Mouse (Mus musculus): Measurements from ENCODE around the gene Apod. TPM values are rescaled to one million over a fixed set of nuclear protein-coding genes. Genes with fewer than 3 reads are reported as not detected.
"Not testable (repeated sequence)": the region's sequence is repeated elsewhere in the genome, so short reads cannot be mapped to it uniquely, and the experiment has no call there.

Apod gene
- polyA plus RNA-seq, 1 experiment from 2014 or later, result 56.2 TPM

- WGBS, result 79% methylated on average over 3 of the region's 3 CpGs
- H3K4me3 ChIP-seq; ATAC-seq (replicated peaks); H3K36me3 ChIP-seq; H3K9ac ChIP-seq (replicated peaks); H3K27me3 ChIP-seq; H3K27ac ChIP-seq (replicated peaks); H3K9me3 ChIP-seq; H3K4me1 ChIP-seq; H3K4me2 ChIP-seq (replicated peaks): not testable (repeated sequence)
Measured at GRCm38 (mm10) chr16:31319723-31320122, 5.1 kb upstream of the Apod start.

GRCm38 (mm10) chr16:31319316-31319715, 4.7 kb upstream of the Apod start:
- Histone ChIP-seq H3K27me3 (no peaks in the 10 kb centered on the region), H3K27ac (replicated peaks) (no peak overlapping the region), H3K36me3 (no peaks in the 10 kb centered on the region), H3K4me2 (replicated peaks) (no peak overlapping the region), H3K4me1 (no peaks in the 10 kb centered on the region), H3K4me3 (no peak overlapping the region), H3K9ac (replicated peaks) (no peak overlapping the region), H3K9me3 (no peaks in the 10 kb centered on the region)
- no peak for ATAC-seq (replicated peaks)
- 72% methylated on average over 4 of the region's 4 CpGs for WGBS

GRCm38 (mm10) chr16:31318418-31318817, 3.8 kb upstream of the Apod start:
- WGBS, result 79% methylated on average over 2 of the region's 2 CpGs
- no peaks in the 10 kb centered on the region for H3K27me3 ChIP-seq
- no peak overlapping the region for H3K4me2 ChIP-seq (replicated peaks)
- no peaks in the 10 kb centered on the region for H3K36me3 ChIP-seq
- H3K9ac ChIP-seq (replicated peaks), result no peak overlapping the region
- no peak overlapping the region for H3K27ac ChIP-seq (replicated peaks)
- no peak overlapping the region for H3K4me3 ChIP-seq
- no peak for ATAC-seq (replicated peaks)
- H3K9me3 ChIP-seq, result no peaks in the 10 kb centered on the region
- no peaks in the 10 kb centered on the region for H3K4me1 ChIP-seq

- not testable (repeated sequence) for H3K4me2 ChIP-seq (replicated peaks); H3K36me3 ChIP-seq; ATAC-seq (replicated peaks); H3K4me3 ChIP-seq; H3K9me3 ChIP-seq; H3K27me3 ChIP-seq; H3K27ac ChIP-seq (replicated peaks); H3K9ac ChIP-seq (replicated peaks); H3K4me1 ChIP-seq
- WGBS, result 72% methylated on average over 12 of the region's 12 CpGs
Measured at GRCm38 (mm10) chr16:31316246-31317143, 1.9 kb upstream of the Apod start.

DNA sequence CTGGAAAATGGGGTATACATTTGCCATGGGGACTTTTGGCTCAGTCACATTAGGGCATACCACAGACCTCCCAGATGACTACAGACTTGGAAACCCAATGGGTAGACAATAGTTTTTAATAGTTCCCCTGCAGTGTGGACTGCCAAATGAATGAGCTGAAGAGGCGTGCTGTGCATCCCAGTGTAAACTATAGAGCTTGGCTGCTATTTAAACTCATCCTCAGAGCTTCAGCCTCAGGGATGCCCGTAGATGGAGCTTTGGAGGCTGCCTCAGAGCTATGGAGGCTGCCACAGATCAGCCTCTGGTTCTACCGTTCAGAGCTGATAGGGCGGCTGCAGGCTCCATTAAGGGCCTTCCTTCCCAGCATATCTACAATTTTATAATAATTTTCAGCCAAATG, 686 bp upstream of the Apod start:
- Histone ChIP-seq H3K4me1 (no peaks in the 10 kb centered on the region), H3K9me3 (no peaks in the 10 kb centered on the region), H3K4me2 (replicated peaks) (no peak overlapping the region), H3K27ac (replicated peaks) (0 out of 2 replicates have a peak overlapping the region, but pooled peaks have one; percentile 1), H3K36me3 (no peaks in the 10 kb centered on the region), H3K27me3 (no peaks in the 10 kb centered on the region), H3K9ac (replicated peaks) (no peak overlapping the region), H3K4me3 (no peak overlapping the region)
- ATAC-seq (replicated peaks), result no peak
- 70% methylated on average over 4 of the region's 4 CpGs for WGBS

DNA sequence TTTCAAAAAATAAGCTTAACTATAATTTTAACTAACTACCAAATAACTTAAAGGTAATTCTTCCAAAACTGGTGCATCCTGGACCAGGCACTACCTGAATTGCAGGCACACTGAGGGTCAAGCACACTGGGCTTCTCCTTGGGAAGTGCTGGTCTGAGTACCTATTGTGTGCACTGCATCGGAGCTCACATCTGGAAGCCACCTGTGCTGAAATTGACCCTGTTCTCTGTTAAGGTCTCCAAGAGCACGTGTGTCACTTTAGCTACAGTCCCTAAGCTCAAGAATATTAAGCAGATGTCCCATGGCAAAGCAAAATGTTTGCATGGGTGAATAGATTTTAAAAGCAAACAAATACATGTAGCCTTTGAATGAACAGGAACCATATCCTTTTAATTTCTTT, 997 bp downstream of the Apod start:
- ATAC-seq (replicated peaks), result no peak
- H3K4me1 ChIP-seq, result no peaks in the 10 kb centered on the region
- H3K4me3 ChIP-seq, result no peak overlapping the region
- WGBS, result 67% methylated on average over 2 of the region's 2 CpGs
- H3K27me3 ChIP-seq, result no peaks in the 10 kb centered on the region
- no peak overlapping the region for H3K9ac ChIP-seq (replicated peaks)
- no peak overlapping the region for H3K27ac ChIP-seq (replicated peaks)
- H3K4me2 ChIP-seq (replicated peaks), result no peak overlapping the region
- no peaks in the 10 kb centered on the region for H3K36me3 ChIP-seq
- no peaks in the 10 kb centered on the region for H3K9me3 ChIP-seq

GRCm38 (mm10) chr16:31312296-31312695, 2.3 kb downstream of the Apod start:
- WGBS, result 58% methylated on average over 3 of the region's 3 CpGs
- Histone ChIP-seq H3K9ac (replicated peaks) (no peak overlapping the region), H3K4me2 (replicated peaks) (no peak overlapping the region), H3K4me1 (no peaks in the 10 kb centered on the region), H3K27me3 (no peaks in the 10 kb centered on the region), H3K9me3 (no peaks in the 10 kb centered on the region), H3K4me3 (no peak overlapping the region), H3K27ac (replicated peaks) (no peak overlapping the region), H3K36me3 (no peaks in the 10 kb centered on the region)
- no peak for ATAC-seq (replicated peaks)

DNA sequence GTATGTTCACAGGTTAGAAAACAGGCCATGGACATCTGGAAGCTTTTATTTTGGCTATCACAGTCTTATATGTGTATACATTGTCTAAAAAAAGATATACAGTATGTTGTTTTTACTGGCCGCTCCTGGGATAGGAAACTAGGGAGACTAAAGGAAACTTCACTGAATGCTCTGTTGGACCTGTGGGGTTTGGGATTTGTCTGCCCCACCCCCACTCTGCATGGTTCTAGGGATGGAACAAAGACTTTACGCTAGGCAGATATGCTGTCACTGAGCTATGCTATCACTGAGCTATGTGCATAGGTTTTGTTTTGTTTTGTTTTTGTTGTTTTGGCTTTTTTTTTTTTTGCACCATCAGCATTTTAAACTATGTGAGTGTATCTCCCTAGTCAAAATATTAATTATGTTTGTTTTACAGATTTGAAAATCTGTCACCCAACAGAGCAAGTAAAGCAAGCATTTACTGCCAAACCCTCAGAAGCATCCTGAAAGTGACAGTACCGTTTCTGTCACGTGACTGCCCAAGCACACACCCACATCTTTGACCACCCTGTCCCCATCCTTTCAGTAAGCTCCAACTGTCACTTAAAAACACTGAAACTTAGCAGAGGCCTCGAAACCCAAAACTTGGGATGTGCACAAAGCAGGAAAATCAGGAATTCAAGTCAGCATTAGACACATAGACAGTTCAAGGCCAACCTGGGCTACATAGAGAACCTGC, 9.2 kb downstream of the Apod start:
- H3K36me3 ChIP-seq, result no peaks in the 10 kb centered on the region
- no peaks in the 10 kb centered on the region for H3K27me3 ChIP-seq
- H3K9me3 ChIP-seq, result no peaks in the 10 kb centered on the region
- H3K9ac ChIP-seq (replicated peaks), result no peak overlapping the region
- H3K4me2 ChIP-seq (replicated peaks), result no peak overlapping the region
- ATAC-seq (replicated peaks), result no peak
- H3K4me1 ChIP-seq, result no peaks in the 10 kb centered on the region
- H3K27ac ChIP-seq (replicated peaks), result no peak overlapping the region
- WGBS, result 80% methylated on average over 5 of the region's 5 CpGs
- no peak overlapping the region for H3K4me3 ChIP-seq

GRCm38 (mm10) chr16:31303276-31303675, 11.3 kb downstream of the Apod start:
- Histone ChIP-seq H3K27ac (replicated peaks) (no peak overlapping the region), H3K4me1 (peaks cover 6% of the 10 kb centered on the region; the same call in 1 of the 2 replicates), H3K27me3 (no peaks in the 10 kb centered on the region), H3K36me3 (no peaks in the 10 kb centered on the region), H3K9ac (replicated peaks) (no peak overlapping the region), H3K9me3 (no peaks in the 10 kb centered on the region), H3K4me3 (no peak overlapping the region), H3K4me2 (replicated peaks) (no peak overlapping the region)
- 80% methylated on average over 10 of the region's 10 CpGs for WGBS
- no peak for ATAC-seq (replicated peaks)

DNA sequence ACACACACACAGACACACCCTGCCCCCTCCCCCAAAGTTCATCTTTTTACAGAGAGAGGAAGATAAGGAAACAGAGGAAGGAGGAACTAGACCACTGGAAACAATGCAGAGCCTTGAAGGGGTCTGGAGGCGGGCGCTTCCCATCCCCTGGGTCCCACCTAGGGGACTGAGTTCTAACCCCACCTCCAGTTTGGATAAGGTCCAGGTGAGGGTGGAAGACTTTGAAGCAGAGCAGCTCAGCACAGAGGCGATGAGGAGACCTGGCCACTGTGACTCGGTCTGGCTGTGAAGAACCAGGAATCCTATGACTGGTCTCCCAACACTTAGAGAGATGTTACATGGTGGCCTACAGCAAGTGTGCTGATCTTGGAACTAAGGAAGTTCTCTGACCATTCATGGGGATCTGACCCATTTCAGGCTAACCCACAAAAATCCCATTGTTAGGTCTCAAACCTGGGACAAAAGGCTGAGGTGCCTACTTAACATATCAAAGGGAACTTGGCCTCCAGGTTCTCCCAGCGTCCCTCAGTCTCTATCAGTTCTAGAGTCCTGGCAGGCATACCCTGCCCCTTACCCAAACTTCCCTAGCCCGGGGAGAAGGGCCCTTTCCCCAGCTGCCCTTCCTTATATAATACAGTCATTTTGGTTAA, 13.6 kb downstream of the Apod start:
- no peak overlapping the region for H3K9ac ChIP-seq (replicated peaks)
- WGBS, result 65% methylated on average over 6 of the region's 6 CpGs

DNA sequence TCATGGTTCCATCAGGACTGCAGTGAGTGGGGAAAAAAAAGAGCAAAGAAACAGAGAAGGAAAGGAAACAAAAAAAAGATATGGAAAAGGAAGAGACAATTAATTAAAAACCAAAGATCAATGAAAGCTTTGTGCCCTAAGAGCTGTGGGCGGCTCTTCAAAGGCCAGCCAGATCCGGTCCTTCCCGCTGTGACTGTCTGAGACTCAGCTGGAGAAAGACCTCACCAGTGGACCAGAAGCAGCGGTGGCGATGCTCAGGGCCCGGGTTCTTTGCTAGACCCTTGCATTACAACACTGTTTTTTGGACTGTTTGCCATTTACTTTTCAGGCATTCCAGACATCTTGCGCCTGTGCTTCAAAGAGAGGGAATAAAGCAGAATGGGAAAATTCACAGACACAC, 14.1 kb downstream of the Apod start:
- Histone ChIP-seq H3K4me3 (no peak overlapping the region), H3K9ac (replicated peaks) (no peak overlapping the region), H3K4me2 (replicated peaks) (no peak overlapping the region), H3K27ac (replicated peaks) (no peak overlapping the region), H3K27me3 (no peaks in the 10 kb centered on the region), H3K4me1 (peaks cover 6% of the 10 kb centered on the region; the same call in 1 of the 2 replicates), H3K36me3 (no peaks in the 10 kb centered on the region), H3K9me3 (no peaks in the 10 kb centered on the region)
- WGBS, result 25% methylated on average over 7 of the region's 7 CpGs
- no peak for ATAC-seq (replicated peaks)

More for the DNA sequence above, 13.6 kb downstream of the Apod start:
- Histone ChIP-seq H3K4me2 (replicated peaks) (no peak overlapping the region), H3K9me3 (no peaks in the 10 kb centered on the region), H3K27ac (replicated peaks) (no peak overlapping the region), H3K4me3 (no peak overlapping the region), H3K36me3 (no peaks in the 10 kb centered on the region), H3K27me3 (no peaks in the 10 kb centered on the region), H3K4me1 (peaks cover 6% of the 10 kb centered on the region; the same call in 1 of the 2 replicates)
- no peak for ATAC-seq (replicated peaks)

DNA sequence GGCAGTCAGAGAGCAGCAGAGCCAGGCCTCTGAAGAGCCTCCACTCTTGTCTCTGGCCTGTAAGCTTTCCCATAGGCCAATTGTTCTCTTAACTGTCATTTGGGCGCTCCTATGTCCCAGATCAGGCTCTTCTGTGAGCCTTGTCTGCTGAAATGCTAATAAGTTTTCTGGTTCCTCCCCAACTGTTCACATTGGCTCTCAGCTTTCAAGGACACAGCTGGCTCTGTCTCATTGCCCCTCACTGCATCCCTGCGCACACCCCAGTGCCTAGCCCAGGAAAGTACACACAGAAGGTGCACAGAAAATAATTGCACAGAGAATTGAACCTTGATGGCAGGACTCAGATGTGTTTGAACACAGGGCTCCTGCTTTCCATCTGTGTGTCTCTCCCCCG, 14.7 kb downstream of the Apod start:
- Histone ChIP-seq H3K27me3 (no peaks in the 10 kb centered on the region), H3K9me3 (no peaks in the 10 kb centered on the region), H3K27ac (replicated peaks) (no peak overlapping the region), H3K4me2 (replicated peaks) (no peak overlapping the region), H3K4me1 (peaks cover 6% of the 10 kb centered on the region; the same call in 1 of the 2 replicates), H3K9ac (replicated peaks) (no peak overlapping the region), H3K4me3 (no peak overlapping the region), H3K36me3 (no peaks in the 10 kb centered on the region)
- ATAC-seq (replicated peaks), result no peak
- 33% methylated on average over 3 of the region's 3 CpGs for WGBS

All from forebrain, embryonic 15.5 days (tissue).